Mouse (Mus musculus): ENCODE results near the gene Sypl. TPM values are rescaled to one million over a fixed set of nuclear protein-coding genes. Genes with fewer than 3 reads are reported as not detected.

Sypl gene
- total RNA-seq, 2 experiments from 2014 or later = 17.8 to 34.6 TPM

DNA sequence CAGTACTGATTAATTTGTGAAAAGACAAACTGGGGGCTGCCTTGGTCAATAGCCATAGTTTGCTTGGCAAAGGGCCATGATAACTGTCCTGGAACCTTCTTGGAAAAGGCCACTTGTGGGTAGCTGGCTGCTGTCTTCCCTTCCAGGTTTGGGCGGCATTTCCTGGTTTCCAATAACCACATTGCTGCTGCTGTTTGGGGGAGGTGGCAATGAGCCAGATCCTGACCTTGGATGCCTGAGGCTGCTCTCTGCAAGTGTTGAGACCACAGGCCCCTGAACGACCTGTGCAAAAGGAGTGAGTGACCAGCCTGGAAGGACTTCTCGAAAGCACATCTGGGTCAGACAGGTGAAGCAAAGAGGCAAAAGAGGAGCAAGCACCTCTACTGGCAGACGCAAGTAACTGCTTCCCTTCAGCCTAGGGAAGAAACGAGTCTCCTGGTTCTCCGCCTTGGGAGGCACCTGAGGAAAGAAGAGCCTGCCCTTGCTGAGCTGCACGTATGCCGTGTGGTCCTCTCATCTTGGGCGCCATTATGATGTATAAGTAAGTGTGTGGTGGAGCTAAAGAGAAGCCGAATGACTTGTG, 74.5 kb downstream of the Sypl start:
- no peak for ATAC-seq (replicated peaks; ENCODE audit: low FRiP score, poor library complexity, severe bottlenecking)

DNA sequence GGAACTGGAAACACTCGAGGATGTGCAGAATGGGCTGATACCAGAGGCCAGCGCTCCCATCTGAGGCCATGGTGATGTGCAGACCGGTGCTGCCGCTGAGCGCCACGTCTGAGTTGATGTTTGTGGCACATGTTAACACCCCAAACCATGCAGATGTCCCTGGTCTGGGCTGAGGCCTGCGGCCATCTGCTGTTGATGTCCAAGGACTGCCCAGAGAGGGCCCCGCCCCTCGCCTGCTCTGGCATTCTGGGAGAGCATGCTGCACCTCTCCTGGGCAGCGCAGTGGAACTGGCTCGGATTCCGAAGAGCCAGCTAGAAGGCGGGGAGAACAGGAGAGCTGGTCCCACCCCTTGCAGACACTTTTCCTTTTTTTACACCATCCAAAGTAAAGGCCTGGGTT, 75.0 kb downstream of the Sypl start:
- ATAC-seq (replicated peaks; ENCODE audit: low FRiP score, poor library complexity, severe bottlenecking) = no peak

Other genes with a start within 250 kb of the Sypl start
- gene Nampt, start 134.3 kb upstream of the Sypl start, total RNA-seq (2015; ENCODE audit: low replicate concordance) = 13.2 and 23.6 TPM in 2 replicates
- 11.6 and 20.8 TPM in 2 replicates for gene Nampt, start 134.3 kb upstream of the Sypl start, total RNA-seq (2017; ENCODE audit: low replicate concordance)
- not detected in 2 replicates for gene Cdhr3, start 139.0 kb downstream of the Sypl start, total RNA-seq (2015; ENCODE audit: low replicate concordance)
- 1.5 TPM in 1 of 2 replicates, not detected in the other for gene Cdhr3, start 139.0 kb downstream of the Sypl start, total RNA-seq (2017; ENCODE audit: low replicate concordance)
- gene Atxn7l1, start 193.8 kb downstream of the Sypl start, total RNA-seq (2015; ENCODE audit: low replicate concordance) = 179 and 188 TPM in 2 replicates
- 105 and 131 TPM in 2 replicates for gene Atxn7l1, start 193.8 kb downstream of the Sypl start, total RNA-seq (2017; ENCODE audit: low replicate concordance)